Mouse (Mus musculus): ENCODE data around the gene Gapvd1.

DNA sequence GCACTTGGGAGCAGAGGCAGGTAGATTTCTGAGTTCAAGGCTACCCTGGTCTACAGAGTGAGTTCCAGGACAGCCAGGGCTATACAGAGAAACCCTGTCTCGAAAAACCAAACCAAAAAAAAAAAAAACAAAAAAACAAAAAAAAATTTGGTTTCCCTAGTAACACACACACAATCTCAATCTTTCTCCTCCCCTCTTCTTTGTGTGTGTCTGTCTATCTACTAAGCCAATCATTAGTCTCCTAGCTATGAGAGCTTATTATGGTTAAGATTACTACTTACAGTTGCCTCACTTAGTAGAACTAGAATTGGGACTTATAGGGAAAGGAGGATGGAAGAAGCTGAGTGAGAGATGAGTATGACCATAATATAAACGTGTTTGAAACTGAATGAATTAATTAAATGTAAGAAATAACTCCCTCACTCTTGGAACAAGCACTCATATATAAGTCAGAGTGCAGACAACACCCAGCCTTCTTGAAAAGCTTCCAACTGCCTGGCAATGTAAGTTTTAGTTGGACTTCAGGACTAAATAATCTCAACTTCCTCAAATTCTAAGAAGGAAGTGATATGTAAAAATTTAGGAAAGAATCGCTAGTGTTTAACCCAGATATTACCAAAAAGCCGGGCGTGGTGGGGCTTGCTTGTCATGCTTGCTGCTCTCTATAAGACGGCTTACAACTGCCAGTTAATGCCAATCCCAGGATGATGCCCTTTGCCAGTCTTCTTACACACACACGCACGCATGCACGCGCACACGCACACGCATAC is 13.5 kb downstream of the Gapvd1 start:
- TF ChIP-seq POLR2A (IDR thresholded peaks at IDR 0.05; ENCODE audit: low read depth, low read length) (no peak), CTCF (conservative IDR thresholded peaks at IDR 0.05; ENCODE audit: insufficient read depth, insufficient read length, low read depth, low read length) (no peak)
